Mouse (Mus musculus) CH12.LX (cell line): ENCODE results near the gene Hic2. TPM values are rescaled to one million over a fixed set of nuclear protein-coding genes. Genes with fewer than 3 reads are reported as not detected.
A peak's percentile ranks its signal among the peaks of the same experiment; 100 is the strongest.

Experiments
- DNase-seq: peaks from one replicate; pipeline ENCODE4 v3.0.0-alpha.2; 2013; ENCODE audit errors: extremely low read depth
- H3K27ac ChIP-seq: 2 replicates; pipeline ENCODE4 v1.5.1; 2012; ENCODE audit warnings: low read depth, mild to moderate bottlenecking, control low read depth, moderate library complexity; ENCODE audit not compliant: insufficient read depth
- H3K27me3 ChIP-seq: replicated peaks from 2 replicates; pipeline ENCODE3; 2012; ENCODE audit warnings: inconsistent platforms
- H3K36me3 ChIP-seq, 2 experiments: replicated peaks in 1 of 2; 2 replicates each; pipeline versions ENCODE3 to v1.6.1; 2012; ENCODE audit warnings: inconsistent platforms in 1 of 2, low read length in 1 of 2, mild to moderate bottlenecking in 1 of 2, mixed read lengths in 1 of 2, moderate library complexity in 1 of 2; ENCODE audit not compliant: control insufficient read depth in 1 of 2, insufficient read depth in 1 of 2
- H3K4me1 ChIP-seq, 2 experiments: 2 replicates each; pipeline ENCODE4 v1.6.1; 2012; ENCODE audit warnings: inconsistent platforms in 1 of 2, moderate library complexity in 1 of 2; ENCODE audit not compliant: insufficient read depth in 2 of 2, control insufficient read depth in 1 of 2
- H3K4me2 ChIP-seq: 2 replicates; pipeline ENCODE4 v1.6.1; 2012; ENCODE audit warnings: low read depth, mild to moderate bottlenecking, control low read depth; ENCODE audit not compliant: poor library complexity, insufficient read depth, severe bottlenecking
- H3K4me3 ChIP-seq, 3 experiments: fragments of 150-350 bp in 1 of 3; sonication (generic) in 1 of 3; replicated peaks in 1 of 3; 2 replicates each; pipeline versions ENCODE3 to v1.5.1; 2011 to 2012; ENCODE audit warnings: low read depth in 2 of 3, low read length in 2 of 3, mild to moderate bottlenecking in 2 of 3, moderate library complexity in 2 of 3, control low read depth in 1 of 3, improper control_type of control experiment in 1 of 3, inconsistent platforms in 1 of 3, mixed read lengths in 1 of 3; ENCODE audit not compliant: poor library complexity in 1 of 3
- H3K79me2 ChIP-seq: replicated peaks from 2 replicates; pipeline ENCODE4 v1.6.1; 2012; ENCODE audit warnings: mild to moderate bottlenecking, moderate library complexity; ENCODE audit not compliant: control insufficient read depth, poor library complexity, insufficient read depth, severe bottlenecking; ENCODE audit errors: extremely low read depth
- H3K9ac ChIP-seq: 2 replicates; pipeline ENCODE4 v1.6.1; 2012; ENCODE audit warnings: low read depth, mild to moderate bottlenecking, control low read depth, moderate library complexity; ENCODE audit not compliant: insufficient read depth
- H3K9me3 ChIP-seq: replicated peaks from 2 replicates; pipeline ENCODE3; 2012; ENCODE audit warnings: low read length, inconsistent platforms, mixed read lengths
- CHD1 ChIP-seq: IDR thresholded peaks from 2 replicates; pipeline ENCODE4 v1.6.1; 2012; ENCODE audit warnings: low read depth, low read length, improper control_type of control experiment, inconsistent platforms
- CTCF ChIP-seq, 2 experiments: IDR thresholded peaks in 1 of 2; conservative IDR thresholded peaks in 1 of 2; 2 replicates each; pipeline ENCODE4 v1.5.1; 2011 to 2012; ENCODE audit warnings: low read depth in 2 of 2, low read length in 2 of 2, improper control_type of control experiment in 1 of 2, inconsistent platforms in 1 of 2, mild to moderate bottlenecking in 1 of 2, moderate library complexity in 1 of 2
- E2F4 ChIP-seq: IDR thresholded peaks from 2 replicates; pipeline ENCODE4 v1.6.1; 2011; ENCODE audit warnings: low read depth, low read length, improper control_type of control experiment; ENCODE audit not compliant: insufficient replicate concordance
- EP300 ChIP-seq: IDR thresholded peaks from 2 replicates; pipeline ENCODE4 v1.6.1; 2011; ENCODE audit warnings: low read length, improper control_type of control experiment
- HCFC1 ChIP-seq: IDR thresholded peaks from 2 replicates; pipeline ENCODE4 v1.6.1; 2012; ENCODE audit warnings: low read depth, mild to moderate bottlenecking, inconsistent platforms, low read length, improper control_type of control experiment
- KAT2A ChIP-seq: IDR thresholded peaks from 2 replicates; pipeline ENCODE4 v1.6.1; 2012; ENCODE audit warnings: low read length, improper control_type of control experiment, inconsistent platforms; ENCODE audit not compliant: insufficient replicate concordance
- MAZ ChIP-seq: IDR thresholded peaks from 2 replicates; pipeline ENCODE4 v1.6.1; 2012; ENCODE audit warnings: low read depth, mild to moderate bottlenecking, inconsistent platforms, low read length, improper control_type of control experiment, moderate library complexity
- MXI1 ChIP-seq: IDR thresholded peaks from 2 replicates; pipeline ENCODE4 v1.6.1; 2011; ENCODE audit warnings: mild to moderate bottlenecking, low read depth, low read length, improper control_type of control experiment
- MYC ChIP-seq: IDR thresholded peaks from 2 replicates; pipeline ENCODE4 v1.6.1; 2011; ENCODE audit warnings: low read depth, mild to moderate bottlenecking, improper control_type of control experiment, low read length
- NELFE ChIP-seq: IDR thresholded peaks from 2 replicates; pipeline ENCODE4 v1.6.1; 2011; ENCODE audit warnings: low read depth, low read length, improper control_type of control experiment
- NRF1 ChIP-seq: IDR thresholded peaks from 2 replicates; pipeline ENCODE4 v1.6.1; 2014; ENCODE audit warnings: low read depth, mild to moderate bottlenecking, inconsistent platforms, low read length, improper control_type of control experiment, moderate library complexity
- POLR2A ChIP-seq: IDR thresholded peaks from 2 replicates; pipeline ENCODE4 v1.6.1; 2011; ENCODE audit warnings: low read depth, mild to moderate bottlenecking, improper control_type of control experiment, low read length
- POLR2AphosphoS2 ChIP-seq: IDR thresholded peaks from 2 replicates; pipeline ENCODE4 v1.6.1; 2011; ENCODE audit warnings: low read depth, low read length, improper control_type of control experiment
- RAD21 ChIP-seq: IDR thresholded peaks from 2 replicates; pipeline ENCODE4 v1.6.1; 2011; ENCODE audit warnings: low read depth, mild to moderate bottlenecking, low read length, improper control_type of control experiment, moderate library complexity
- RCOR1 ChIP-seq: conservative IDR thresholded peaks from 2 replicates; pipeline ENCODE4 v1.6.1; 2012; ENCODE audit warnings: low read depth, mild to moderate bottlenecking, inconsistent platforms, low read length, improper control_type of control experiment
- SMC3 ChIP-seq: IDR thresholded peaks from 2 replicates; pipeline ENCODE4 v1.6.1; 2011; ENCODE audit warnings: low read depth, low read length, improper control_type of control experiment
- TBP ChIP-seq: conservative IDR thresholded peaks from 2 replicates; pipeline ENCODE4 v1.6.1; 2011; ENCODE audit warnings: low read depth, low read length, improper control_type of control experiment
- ZC3H11A ChIP-seq: IDR thresholded peaks from 2 replicates; pipeline ENCODE4 v1.6.1; 2012; ENCODE audit warnings: low read depth, mild to moderate bottlenecking, inconsistent platforms, low read length, improper control_type of control experiment
- ZKSCAN1 ChIP-seq: IDR thresholded peaks from 2 replicates; pipeline ENCODE4 v1.6.1; 2012; ENCODE audit warnings: low read depth, inconsistent platforms, low read length, improper control_type of control experiment, borderline replicate concordance
- dilution Hi-C: fragments of 300-500 bp; cut with MboI; formaldehyde crosslinking; loops from 2 replicates; pipeline ENCODE4 v1.14.3; 2020; ENCODE audit warnings: low sequenced_read_pairs; ENCODE audit not compliant: extremely low pct_unique_long_range_greater_than_20kb, extremely low pct_ligation_motif_present
- in situ Hi-C: fragments of 300-500 bp; cut with MboI; formaldehyde crosslinking; loops from 3 replicates; pipeline ENCODE4 v1.14.3; 2019; ENCODE audit warnings: low sequenced_read_pairs, low pct_ligation_motif_present, low pct_unique_long_range_greater_than_20kb, mixed read lengths
- polyA plus RNA-seq: library from polyadenylated mRNA; unstranded; fragments of >175 nt; gene quantifications from 2 replicates; pipeline ENCODE4 v1.2.1, GENCODE M21; 2012; ENCODE audit warnings: low read depth; ENCODE audit not compliant: insufficient read length
- total RNA-seq, 2 experiments: library from RNA; depleted of rRNA; stranded (reverse); fragments of 300-350 nt in 1 of 2; fragments of >200 nt in 1 of 2; gene quantifications; 2 replicates each; pipeline ENCODE4 v1.2.3; 2012 to 2014

Gene Hic2
- total and polyA plus RNA-seq, 3 experiments, result 6.2 to 9.6 (median 8.1) TPM

GRCm38 (mm10) chr16:17222197-17222596 lies 11.2 kb upstream of the Hic2 start:
- Histone ChIP-seq H3K4me3 (no peak overlapping the region), H3K4me2 (no peak overlapping the region), H3K27me3 (peaks cover 10% of the 10 kb centered on the region), H3K9me3 (no peaks in the 10 kb centered on the region), H3K4me1 (peaks cover 7 to 19% of the 10 kb centered on the region in 2 experiments; a peak in 3 of 4 replicates), H3K79me2 (no peaks in the 10 kb centered on the region), H3K9ac (no peak overlapping the region), H3K36me3 (no peaks in the 10 kb centered on the region), H3K27ac (no peak overlapping the region)
- dilution Hi-C loops (no loop called here), in situ Hi-C loops (no loop called here)
- peak; percentile 87 for DNase-seq
- TF ChIP-seq POLR2A (no peak), TBP (no peak), MYC (no peak), E2F4 (no peak), ZC3H11A (no peak), POLR2AphosphoS2 (no peak), KAT2A (no peak), NRF1 (no peak), RAD21 (no peak), MXI1 (no peak), SMC3 (no peak), HCFC1 (no peak), MAZ (no peak), ZKSCAN1 (no peak)

- Histone ChIP-seq H3K27me3 (peaks cover 21% of the 10 kb centered on the region), H3K36me3 (no peaks in the 10 kb centered on the region), H3K79me2 (no peaks in the 10 kb centered on the region), H3K9ac (no peak overlapping the region), H3K27ac (no peak overlapping the region), H3K4me1 (peaks cover 0 to 8% of the 10 kb centered on the region in 2 experiments; a peak in 2 of 4 replicates), H3K9me3 (peaks cover 10% of the 10 kb centered on the region), H3K4me2 (no peak overlapping the region), H3K4me3 (no peak overlapping the region)
- DNase-seq, result no peak
- dilution Hi-C loops, result no loop called here
- no peak for TF ChIP-seq CHD1
- TF ChIP-seq POLR2AphosphoS2, result no peak
- no peak for TF ChIP-seq TBP
- TF ChIP-seq E2F4, result no peak
- no peak for TF ChIP-seq EP300
- no peak for TF ChIP-seq KAT2A
- no peak for TF ChIP-seq NRF1
- TF ChIP-seq RAD21, result no peak
- no peak for TF ChIP-seq NELFE
- no peak for TF ChIP-seq SMC3
- TF ChIP-seq RCOR1, result no peak
- no peak for TF ChIP-seq CTCF (conservative IDR thresholded peaks at IDR 0.05 in 1 of 2, IDR thresholded peaks at IDR 0.05 in 1 of 2; ENCODE audit: low read depth in 2 of 2, low read length in 2 of 2)
- in situ Hi-C loops, result no loop called here
These were observed 7.8 kb upstream of the Hic2 start for GRCm38 (mm10) chr16:17225584-17225983.
